Mouse (Mus musculus): ENCODE results near the gene Ly9. TPM values are rescaled to one million over a fixed set of nuclear protein-coding genes. Genes with fewer than 3 reads are reported as not detected.

Ly9 gene
- polyA plus RNA-seq, 1 experiment from 2014 or later: not detected

- Histone ChIP-seq H3K4me2 (ENCODE audit: low read depth) (no peak overlapping the region), H3K4me1 (ENCODE audit: control insufficient read depth, insufficient read depth, low read length) (no peaks in the 10 kb centered on the region), H3K9me3 (ENCODE audit: control insufficient read depth, low read length) (no peaks in the 10 kb centered on the region), H3K9ac (ENCODE audit: low read length) (no peak overlapping the region), H3K4me3 (ENCODE audit: low read depth, low read length) (no peak overlapping the region), H3K36me3 (ENCODE audit: control insufficient read depth, insufficient read depth, low read length) (no peaks in the 10 kb centered on the region), H3K27me3 (ENCODE audit: control insufficient read depth, insufficient read depth, low read length) (no peaks in the 10 kb centered on the region), H3K27ac (ENCODE audit: low read depth, low read length) (no peak overlapping the region)
- 91% methylated on average over 2 of the region's 2 CpGs for WGBS
- ATAC-seq (ENCODE audit: insufficient read depth, low FRiP score, low TSS enrichment) (no peak), DNase-seq (ENCODE audit: low spot score) (no peak)
Measured at GRCm38 (mm10) chr1:171556366-171556765, 50.8 kb downstream of the Ly9 start.

- no peak overlapping the region for H3K9ac ChIP-seq (ENCODE audit: low read length)
- H3K36me3 ChIP-seq (ENCODE audit: control insufficient read depth, insufficient read depth, low read length): no peaks in the 10 kb centered on the region
- WGBS: 88% methylated on average over 11 of the region's 11 CpGs
- no peak overlapping the region for H3K27ac ChIP-seq (ENCODE audit: low read depth, low read length)
- no peaks in the 10 kb centered on the region for H3K4me1 ChIP-seq (ENCODE audit: control insufficient read depth, insufficient read depth, low read length)
- no peak overlapping the region for H3K4me3 ChIP-seq (ENCODE audit: low read depth, low read length)
- H3K9me3 ChIP-seq (ENCODE audit: control insufficient read depth, low read length): no peaks in the 10 kb centered on the region
- DNase-seq (ENCODE audit: low spot score): no peak
- H3K27me3 ChIP-seq (ENCODE audit: control insufficient read depth, insufficient read depth, low read length): no peaks in the 10 kb centered on the region
- H3K4me2 ChIP-seq (ENCODE audit: low read depth): no peak overlapping the region
- ATAC-seq (ENCODE audit: insufficient read depth, low FRiP score, low TSS enrichment): no peak
Measured at GRCm38 (mm10) chr1:171553359-171554341, 53.6 kb downstream of the Ly9 start.

DNA sequence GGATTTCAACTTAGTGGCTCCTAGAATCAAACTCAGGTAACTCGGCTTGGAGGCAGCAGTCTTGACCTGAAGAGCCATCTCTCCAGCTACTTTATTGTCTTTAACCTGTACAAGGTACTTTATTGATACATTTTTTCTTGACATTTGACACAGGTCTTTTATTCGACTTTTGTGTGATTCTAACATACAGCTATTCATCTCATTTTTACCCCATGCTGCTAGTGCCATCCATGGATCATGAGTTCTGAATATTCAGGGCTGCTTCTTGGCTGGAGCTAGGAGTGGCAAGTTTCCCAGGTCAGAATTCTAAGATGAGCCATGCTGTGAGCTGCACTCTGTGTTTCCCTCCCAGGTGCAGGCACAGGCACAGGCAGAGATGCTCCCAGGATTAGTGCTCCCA is 55.0 kb downstream of the Ly9 start:
- WGBS: 90% methylated on average over 2 of the region's 2 CpGs
- no peaks in the 10 kb centered on the region for H3K9me3 ChIP-seq (ENCODE audit: control insufficient read depth, low read length)
- H3K27ac ChIP-seq (ENCODE audit: low read depth, low read length): no peak overlapping the region
- H3K27me3 ChIP-seq (ENCODE audit: control insufficient read depth, insufficient read depth, low read length): no peaks in the 10 kb centered on the region
- no peak for DNase-seq (ENCODE audit: low spot score)
- no peak overlapping the region for H3K4me2 ChIP-seq (ENCODE audit: low read depth)
- H3K9ac ChIP-seq (ENCODE audit: low read length): no peak overlapping the region
- no peak overlapping the region for H3K4me3 ChIP-seq (ENCODE audit: low read depth, low read length)
- no peak for ATAC-seq (ENCODE audit: insufficient read depth, low FRiP score, low TSS enrichment)
- H3K36me3 ChIP-seq (ENCODE audit: control insufficient read depth, insufficient read depth, low read length): no peaks in the 10 kb centered on the region
- H3K4me1 ChIP-seq (ENCODE audit: control insufficient read depth, insufficient read depth, low read length): no peaks in the 10 kb centered on the region

- 70% methylated on average over 7 of the region's 7 CpGs for WGBS
- no peak overlapping the region for H3K9ac ChIP-seq (ENCODE audit: low read length)
- DNase-seq (ENCODE audit: low spot score): no peak
Measured at GRCm38 (mm10) chr1:171551326-171551725, 55.9 kb downstream of the Ly9 start.

DNA sequence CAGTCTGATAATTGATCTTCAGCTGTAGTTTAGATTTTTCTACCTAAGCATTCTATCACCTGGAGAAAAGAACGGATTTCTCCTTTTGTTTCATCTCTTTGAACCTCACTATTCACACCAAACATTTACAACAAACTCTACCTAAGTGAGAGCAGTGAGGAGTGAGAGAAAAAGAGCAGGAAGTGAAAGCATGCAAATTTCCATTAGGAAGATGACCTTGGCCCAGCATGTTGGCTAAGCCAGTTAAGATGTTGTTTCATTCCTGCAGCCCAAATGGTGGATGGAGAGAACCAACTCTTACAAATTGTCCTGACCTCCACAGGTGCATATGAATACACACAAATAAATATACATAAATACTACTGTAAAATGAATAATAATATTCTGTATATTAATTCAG is 66.5 kb downstream of the Ly9 start:
- Histone ChIP-seq H3K36me3 (ENCODE audit: control insufficient read depth, insufficient read depth, low read length) (no peaks in the 10 kb centered on the region), H3K4me3 (ENCODE audit: low read depth, low read length) (no peak overlapping the region), H3K27me3 (ENCODE audit: control insufficient read depth, insufficient read depth, low read length) (no peaks in the 10 kb centered on the region), H3K27ac (ENCODE audit: low read depth, low read length) (no peak overlapping the region), H3K4me1 (ENCODE audit: control insufficient read depth, insufficient read depth, low read length) (no peaks in the 10 kb centered on the region), H3K9me3 (ENCODE audit: control insufficient read depth, low read length) (no peaks in the 10 kb centered on the region), H3K9ac (ENCODE audit: low read length) (no peak overlapping the region), H3K4me2 (ENCODE audit: low read depth) (no peak overlapping the region)
- DNase-seq (ENCODE audit: low spot score): no peak
- ATAC-seq (ENCODE audit: insufficient read depth, low FRiP score, low TSS enrichment): no peak
- WGBS: 80% methylated on average over 1 of the region's 1 CpGs

More at GRCm38 (mm10) chr1:171551326-171551725, 55.9 kb downstream of the Ly9 start:
- no peak overlapping the region for H3K4me2 ChIP-seq (ENCODE audit: low read depth)
- no peak for ATAC-seq (ENCODE audit: insufficient read depth, low FRiP score, low TSS enrichment)
- H3K27ac ChIP-seq (ENCODE audit: low read depth, low read length): no peak overlapping the region
- no peaks in the 10 kb centered on the region for H3K4me1 ChIP-seq (ENCODE audit: control insufficient read depth, insufficient read depth, low read length)
- H3K9me3 ChIP-seq (ENCODE audit: control insufficient read depth, low read length): no peaks in the 10 kb centered on the region
- H3K4me3 ChIP-seq (ENCODE audit: low read depth, low read length): no peak overlapping the region
- H3K36me3 ChIP-seq (ENCODE audit: control insufficient read depth, insufficient read depth, low read length): no peaks in the 10 kb centered on the region
- H3K27me3 ChIP-seq (ENCODE audit: control insufficient read depth, insufficient read depth, low read length): no peaks in the 10 kb centered on the region

Small RNAs within 50 kb of the gene (microRNA-seq; reads per million reads assigned to microRNA genes)
- not detected for gene Mir7683

Other genes with a start within 250 kb of the Ly9 start
- gene Klhdc9, start 246.6 kb downstream of the Ly9 start, polyA plus RNA-seq (2014; fragmentation: Nextera tagmentation; extraction: Ambion mirVana): 2.1 and 2.2 TPM in 2 replicates
- gene Nectin4, start 237.3 kb downstream of the Ly9 start, polyA plus RNA-seq (2014; fragmentation: Nextera tagmentation; extraction: Ambion mirVana): 1.1 and 1.7 TPM in 2 replicates
- 0.41 and 0.78 TPM in 2 replicates for gene Arhgap30, start 218.5 kb downstream of the Ly9 start, polyA plus RNA-seq (2014; fragmentation: Nextera tagmentation; extraction: Ambion mirVana)
- 151 and 162 TPM in 2 replicates for gene Usf1, start 196.1 kb downstream of the Ly9 start, polyA plus RNA-seq (2014; fragmentation: Nextera tagmentation; extraction: Ambion mirVana)
- gene Tstd1, start 188.5 kb downstream of the Ly9 start, polyA plus RNA-seq (2014; fragmentation: Nextera tagmentation; extraction: Ambion mirVana): 3.6 and 3.8 TPM in 2 replicates
- gene F11r, start 169.9 kb downstream of the Ly9 start, polyA plus RNA-seq (2014; fragmentation: Nextera tagmentation; extraction: Ambion mirVana): 16.9 and 21.0 TPM in 2 replicates
- 13.2 and 15.7 TPM in 2 replicates for gene Alyref2, start 103.9 kb downstream of the Ly9 start, polyA plus RNA-seq (2014; fragmentation: Nextera tagmentation; extraction: Ambion mirVana)
- gene Itln1, start 72.1 kb downstream of the Ly9 start, polyA plus RNA-seq (2014; fragmentation: Nextera tagmentation; extraction: Ambion mirVana): not detected in 2 replicates
- gene Cd244a, start 48.2 kb downstream of the Ly9 start, polyA plus RNA-seq (2014; fragmentation: Nextera tagmentation; extraction: Ambion mirVana): 0.12 TPM in 1 of 2 replicates, not detected in the other
- not detected in 2 replicates for gene Slamf7, start 45.6 kb upstream of the Ly9 start, polyA plus RNA-seq (2014; fragmentation: Nextera tagmentation; extraction: Ambion mirVana)
- gene Cd48, start 74.6 kb upstream of the Ly9 start, polyA plus RNA-seq (2014; fragmentation: Nextera tagmentation; extraction: Ambion mirVana): 0.47 and 0.72 TPM in 2 replicates
- gene Slamf1, start 159.7 kb upstream of the Ly9 start, polyA plus RNA-seq (2014; fragmentation: Nextera tagmentation; extraction: Ambion mirVana): 0.08 and 0.40 TPM in 2 replicates
- 0.59 and 1.2 TPM in 2 replicates for gene Cd84, start 232.3 kb upstream of the Ly9 start, polyA plus RNA-seq (2014; fragmentation: Nextera tagmentation; extraction: Ambion mirVana)